Mouse (Mus musculus) myocyte (in vitro differentiated cells): ENCODE data around the gene Setd5.

Source experiments
- CEBPB ChIP-seq: IDR thresholded peaks from 2 replicates; pipeline ENCODE4 v1.6.1; 2011; ENCODE audit warnings: mild to moderate bottlenecking, moderate library complexity; ENCODE audit not compliant: poor library complexity, insufficient read depth, severe bottlenecking
- MYOG ChIP-seq, 3 experiments: IDR thresholded peaks; one replicate each; pipeline ENCODE4 v1.6.1; 2011; ENCODE audit warnings: control low read depth in 2 of 3, low read depth in 2 of 3, mild to moderate bottlenecking in 2 of 3; ENCODE audit not compliant: insufficient read length in 2 of 3, control insufficient read depth in 1 of 3, insufficient read depth in 1 of 3
- POLR2A ChIP-seq: IDR thresholded peaks from one replicate; pipeline ENCODE4 v1.6.1; 2011; ENCODE audit warnings: low read depth, mild to moderate bottlenecking, control low read depth, moderate library complexity; ENCODE audit not compliant: insufficient read length
- REST ChIP-seq: IDR thresholded peaks from one replicate; pipeline ENCODE4 v1.6.1; 2011; ENCODE audit warnings: mild to moderate bottlenecking, control low read depth, moderate library complexity; ENCODE audit not compliant: insufficient read depth, insufficient read length
- TCF12 ChIP-seq: IDR thresholded peaks from one replicate; pipeline ENCODE4 v1.6.1; 2011; ENCODE audit warnings: mild to moderate bottlenecking, control low read depth; ENCODE audit not compliant: poor library complexity, insufficient read depth, severe bottlenecking
- USF1 ChIP-seq: IDR thresholded peaks from one replicate; pipeline ENCODE4 v1.6.1; 2011; ENCODE audit warnings: low read depth, mild to moderate bottlenecking, control low read depth, moderate library complexity

GRCm38 (mm10) chr6:113029006-113029405 lies 48.2 kb upstream of the Setd5 start:
- TF ChIP-seq REST (no peak), TCF12 (no peak), POLR2A (no peak), USF1 (no peak), CEBPB (no peak), MYOG (IDR thresholded peaks at IDR 0.05; ENCODE audit: control insufficient read depth in 1 of 3, insufficient read depth in 1 of 3, insufficient read length in 2 of 3, low read depth in 2 of 3) (no peak)
